Mouse (Mus musculus) gastrocnemius, postnatal 25 days (tissue): ENCODE measurements at regions not wholly inside any gene's neighbourhood (a gene's known extent, or its start where the extent isn't known, plus 50 kb on each side); places are given as distances from the start of the nearest gene placed in this dataset.

Experiments used
- DNase-seq: peaks from one replicate; pipeline ENCODE4 v3.0.0; 2022

GRCm38 (mm10) chr10:96863230-96863629 is 246.4 kb downstream of the Btg1 start:
- DNase-seq, result no peak

GRCm38 (mm10) chr10:96866468-96866867 is 249.7 kb downstream of the Btg1 start:
- no peak for DNase-seq

GRCm38 (mm10) chr10:96871559-96872160 is 254.9 kb downstream of the Btg1 start:
- DNase-seq, result no peak

GRCm38 (mm10) chr10:96874646-96875045 is 257.8 kb downstream of the Btg1 start:
- no peak for DNase-seq

GRCm38 (mm10) chr10:96875676-96876075 is 258.9 kb downstream of the Btg1 start:
- no peak for DNase-seq

- DNase-seq, result no peak
These were observed 262.6 kb downstream of the Btg1 start for GRCm38 (mm10) chr10:96879425-96879824.

GRCm38 (mm10) chr10:96880771-96881170 is 264.0 kb downstream of the Btg1 start:
- no peak for DNase-seq

- no peak for DNase-seq
These were observed 264.4 kb downstream of the Btg1 start for GRCm38 (mm10) chr10:96881212-96881611.

- no peak for DNase-seq
These were observed 264.9 kb downstream of the Btg1 start for GRCm38 (mm10) chr10:96881660-96882059.

- DNase-seq, result no peak
These were observed 284.3 kb downstream of the Btg1 start for GRCm38 (mm10) chr10:96901150-96901549.

GRCm38 (mm10) chr10:96905098-96905809 is 288.4 kb downstream of the Btg1 start:
- DNase-seq, result no peak

- DNase-seq, result no peak
These were observed 293.0 kb downstream of the Btg1 start for GRCm38 (mm10) chr10:96909661-96910315.

- DNase-seq, result no peak
These were observed 304.4 kb downstream of the Btg1 start for GRCm38 (mm10) chr10:96921181-96921580.

GRCm38 (mm10) chr10:96924266-96924672 is 307.5 kb downstream of the Btg1 start:
- no peak for DNase-seq

GRCm38 (mm10) chr10:96924722-96925121 is 307.9 kb downstream of the Btg1 start:
- DNase-seq, result no peak

GRCm38 (mm10) chr10:96925771-96926170 is 309.0 kb downstream of the Btg1 start:
- DNase-seq, result no peak

GRCm38 (mm10) chr10:96934661-96935060 is 317.9 kb downstream of the Btg1 start:
- peak; percentile 12 for DNase-seq

- no peak for DNase-seq
These were observed 324.2 kb downstream of the Btg1 start for GRCm38 (mm10) chr10:96940887-96941518.

- DNase-seq, result no peak
These were observed 327.4 kb downstream of the Btg1 start for GRCm38 (mm10) chr10:96944229-96944628.

- no peak for DNase-seq
These were observed 331.2 kb downstream of the Btg1 start for GRCm38 (mm10) chr10:96947971-96948370.

- no peak for DNase-seq
These were observed 332.1 kb downstream of the Btg1 start for GRCm38 (mm10) chr10:96948871-96949270.

GRCm38 (mm10) chr10:96955036-96955775 is 338.4 kb downstream of the Btg1 start:
- no peak for DNase-seq
